Mouse (Mus musculus) liver, embryonic 13.5 days (tissue): ENCODE results near the gene Lmo2. TPM values are rescaled to one million over a fixed set of nuclear protein-coding genes. Genes with fewer than 3 reads are reported as not detected.

Experiments
- ATAC-seq: fragments of 200-750 bp; cut with Nextera tagmentation; 2 replicates; pipeline ENCODE4 v1.8.0; 2017; ENCODE audit warnings: low read depth, mild to moderate bottlenecking, moderate number of reproducible peaks, moderate library complexity
- DNase-seq: peaks from one replicate; pipeline ENCODE4 v3.0.0; 2022
- H3K27ac ChIP-seq: fragments of 300-500 bp; sonication (generic); 2 replicates; pipeline ENCODE4 v1.5.1; 2015; ENCODE audit warnings: moderate library complexity, mild to moderate bottlenecking, inconsistent platforms
- H3K27me3 ChIP-seq: fragments of 300-500 bp; sonication (generic); 2 replicates; pipeline ENCODE4 v1.6.1; 2015; ENCODE audit warnings: mild to moderate bottlenecking, inconsistent platforms
- H3K36me3 ChIP-seq: fragments of 300-500 bp; sonication (generic); 2 replicates; pipeline ENCODE4 v1.6.1; 2015; ENCODE audit warnings: mild to moderate bottlenecking, inconsistent platforms
- H3K4me1 ChIP-seq: fragments of 300-500 bp; sonication (generic); replicated peaks from 2 replicates; pipeline ENCODE4 v1.6.1; 2015; ENCODE audit warnings: inconsistent platforms
- H3K4me2 ChIP-seq: fragments of 300-500 bp; sonication (generic); 2 replicates; pipeline ENCODE4 v1.6.1; 2015; ENCODE audit warnings: inconsistent platforms, mild to moderate bottlenecking, moderate library complexity
- H3K4me3 ChIP-seq: fragments of 300-500 bp; sonication (generic); replicated peaks from 2 replicates; pipeline ENCODE4 v1.5.1; 2015; ENCODE audit warnings: mild to moderate bottlenecking, inconsistent platforms
- H3K9ac ChIP-seq: fragments of 300-500 bp; sonication (generic); 2 replicates; pipeline ENCODE4 v1.6.1; 2015; ENCODE audit warnings: mild to moderate bottlenecking, inconsistent platforms
- H3K9me3 ChIP-seq: fragments of 300-500 bp; sonication (generic); replicated peaks from 2 replicates; pipeline ENCODE4 v1.6.1; 2016; ENCODE audit warnings: inconsistent platforms
- WGBS: fragments of 180-500 bp; shearing (Covaris S2); methylation state at CpG from one replicate; pipeline ENCODE4 v1.1.7; 2015; ENCODE audit not compliant: insufficient replicate concordance; 5-methylcytosine and 5-hydroxymethylcytosine counted together
- polyA plus RNA-seq: library from polyadenylated mRNA; unstranded; fragments of >200 nt; fragmentation: Nextera tagmentation; extraction: Ambion mirVana; gene quantifications from 2 replicates; pipeline ENCODE4 v1.2.1, GENCODE M21; 2015

The Lmo2 gene
- 156 and 167 TPM in 2 replicates for polyA plus RNA-seq

DNA sequence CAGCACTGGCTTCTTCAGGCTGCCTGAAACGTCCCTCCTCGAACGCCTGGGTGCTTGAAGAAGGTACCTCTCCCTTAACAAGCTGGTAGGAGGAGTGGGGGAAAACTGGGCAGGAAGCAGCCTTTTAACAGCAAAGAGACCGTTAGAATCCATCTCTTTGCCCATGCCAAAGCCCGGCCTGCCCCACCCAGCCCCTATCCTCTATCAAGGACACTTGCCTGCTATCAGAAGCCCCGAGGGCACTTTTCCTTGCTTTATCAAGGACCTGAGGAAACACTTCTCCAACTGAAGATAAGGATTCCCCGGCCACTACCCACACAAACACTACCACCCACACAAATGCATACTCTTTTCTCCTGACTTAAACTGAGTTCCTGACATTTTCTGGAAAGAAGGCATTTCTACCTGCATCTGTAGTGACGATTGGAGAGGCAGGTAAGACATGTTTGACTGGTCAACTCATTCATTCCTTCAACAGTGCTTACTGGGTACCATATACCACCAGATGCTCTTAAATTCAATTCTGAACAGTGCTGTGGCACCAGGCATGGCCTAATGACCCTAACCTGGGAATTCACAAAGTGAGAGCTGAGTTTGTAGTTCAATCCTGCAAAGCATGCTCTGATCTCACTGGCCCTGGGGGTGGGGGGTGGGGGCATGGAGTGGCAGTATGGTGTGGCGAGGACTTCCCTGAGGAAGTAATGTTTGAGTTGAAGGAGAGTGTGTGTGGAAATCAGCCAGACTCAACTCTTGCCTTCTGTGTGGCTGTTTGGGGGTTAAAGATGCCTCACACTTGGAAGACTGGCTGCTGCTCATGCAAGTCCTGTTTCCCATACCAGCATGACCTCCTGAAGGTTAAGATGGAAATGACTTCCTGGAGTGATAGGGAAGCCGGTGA, at the start of gene Lmo2:
TSS of gene Lmo2 (plus strand) at position 338 of the 898 bp plus-strand sequence.
- H3K9ac ChIP-seq: peak within 1 kb of the TSS; percentile 95

DNA sequence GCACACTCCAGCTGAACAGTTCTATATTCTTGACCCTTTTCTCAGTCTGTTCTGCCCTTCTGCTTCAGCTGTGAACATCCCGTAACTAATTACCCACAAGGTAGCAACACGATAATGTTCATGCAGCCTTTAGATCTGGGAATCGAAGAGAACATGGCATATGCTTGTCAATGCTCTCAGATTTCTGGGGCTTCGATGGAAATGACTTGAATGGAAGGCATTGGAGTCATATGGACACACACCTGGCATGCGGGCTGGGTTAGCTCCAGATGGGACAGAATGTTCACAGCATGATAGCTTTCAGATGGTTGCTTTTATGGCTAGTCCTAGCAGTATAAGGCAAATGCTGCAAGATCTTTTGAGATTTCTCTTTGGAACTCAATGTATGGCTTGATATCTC, 47.2 kb upstream of the Lmo2 start:
- Histone ChIP-seq H3K27me3 (no peaks in the 10 kb centered on the region), H3K4me3 (no peak overlapping the region), H3K4me2 (no peak overlapping the region), H3K4me1 (peaks cover 36% of the 10 kb centered on the region), H3K27ac (peak overlapping the region; percentile 1; the same call in 1 of the 2 replicates), H3K9ac (no peak overlapping the region), H3K36me3 (peaks cover 25% of the 10 kb centered on the region; the same call in 1 of the 2 replicates), H3K9me3 (no peaks in the 10 kb centered on the region)
- DNase-seq (no peak), ATAC-seq (no peak)
- 86% methylated on average over 5 of the region's 5 CpGs for WGBS

More for the DNA sequence above, at the start of gene Lmo2:
- Histone ChIP-seq H3K4me1 (peaks cover 56% of the 10 kb centered on the region), H3K4me2 (peak within 1 kb of the TSS; percentile 80), H3K4me3 (peak within 1 kb of the TSS; percentile 74), H3K27ac (peak within 1 kb of the TSS; percentile 98), H3K36me3 (peaks cover 25% of the 10 kb centered on the region), H3K27me3 (no peaks in the 10 kb centered on the region), H3K9me3 (no peaks in the 10 kb centered on the region)
- peak; percentile 79 for DNase-seq
- 8% methylated on average over 10 of the region's 10 CpGs for WGBS
- peak; percentile 80 for ATAC-seq

DNA sequence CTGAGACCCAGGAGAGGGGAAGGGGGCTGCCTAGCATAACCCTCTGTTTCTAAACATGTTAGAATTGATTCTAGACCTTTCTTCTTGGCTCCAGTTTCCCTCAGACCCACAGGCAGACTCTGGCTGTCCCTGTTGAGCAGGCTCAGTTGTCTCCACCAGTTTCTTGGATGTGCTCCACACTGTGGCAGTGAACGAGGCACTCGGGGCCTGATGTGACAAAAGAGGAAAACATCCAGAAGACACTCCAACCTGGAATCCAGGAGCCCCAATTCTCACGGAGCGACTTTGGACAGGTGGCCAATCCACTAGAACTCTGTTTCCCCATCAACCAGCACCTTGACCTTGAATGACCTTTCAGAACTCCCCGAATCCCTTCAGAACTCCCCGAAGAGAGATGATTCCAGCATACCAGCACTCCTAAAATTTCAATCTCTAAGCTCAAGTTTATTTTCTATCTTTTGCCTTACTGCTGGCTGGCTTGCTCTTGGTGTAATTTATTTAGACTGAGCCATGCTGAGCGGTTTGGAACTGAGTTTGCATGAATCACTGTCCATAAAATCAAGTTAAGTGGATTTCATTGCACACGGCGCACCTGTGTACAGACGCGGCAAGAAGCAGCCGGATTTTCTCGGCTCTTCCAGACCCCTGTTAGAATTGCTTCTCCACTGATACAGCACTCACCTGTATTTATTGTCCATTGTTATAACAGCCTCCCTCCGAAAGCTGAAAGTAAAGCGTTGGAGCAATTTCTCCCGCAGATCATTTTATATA, 45.1 kb upstream of the Lmo2 start:
- ATAC-seq (no peak), DNase-seq (no peak)
- 87% methylated on average over 16 of the region's 16 CpGs for WGBS
- H3K4me2 ChIP-seq: no peak overlapping the region
- no peak overlapping the region for H3K4me3 ChIP-seq
- H3K36me3 ChIP-seq: peaks cover 20% of the 10 kb centered on the region; the same call in 1 of the 2 replicates
- no peaks in the 10 kb centered on the region for H3K27me3 ChIP-seq
- H3K4me1 ChIP-seq: peaks cover 34% of the 10 kb centered on the region
- no peaks in the 10 kb centered on the region for H3K9me3 ChIP-seq
- H3K9ac ChIP-seq: no peak overlapping the region
- peak overlapping the region; percentile 53; the same call in 1 of the 2 replicates for H3K27ac ChIP-seq

DNA sequence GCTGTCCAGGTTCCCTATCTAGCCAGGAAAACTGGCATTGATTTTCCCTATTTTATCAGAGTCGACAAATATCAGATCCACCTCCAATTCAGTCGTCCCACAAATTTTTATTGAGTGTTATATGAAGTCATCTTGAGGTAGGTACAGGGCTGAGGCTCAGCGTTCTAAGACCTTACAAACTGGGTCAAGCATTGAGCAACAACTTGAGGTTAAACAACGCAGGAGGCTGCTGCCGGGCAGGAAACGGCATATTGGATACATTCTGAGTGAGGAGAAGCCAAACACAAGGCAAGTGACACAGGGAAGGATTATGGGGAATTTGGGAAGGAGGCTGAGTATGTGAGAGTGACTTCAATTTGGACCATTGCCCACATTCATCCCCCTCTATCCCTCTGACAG, 44.5 kb upstream of the Lmo2 start:
- Histone ChIP-seq H3K27ac (0 out of 2 replicates have a peak overlapping the region, but pooled peaks have one; percentile 19), H3K9ac (no peak overlapping the region), H3K9me3 (no peaks in the 10 kb centered on the region), H3K36me3 (peaks cover 20% of the 10 kb centered on the region; the same call in 1 of the 2 replicates), H3K4me3 (no peak overlapping the region), H3K4me2 (no peak overlapping the region), H3K4me1 (peaks cover 34% of the 10 kb centered on the region), H3K27me3 (no peaks in the 10 kb centered on the region)
- 63% methylated on average over 6 of the region's 6 CpGs for whole genome bisulfite sequencing
- ATAC-seq (no peak), DNase-seq (no peak)

DNA sequence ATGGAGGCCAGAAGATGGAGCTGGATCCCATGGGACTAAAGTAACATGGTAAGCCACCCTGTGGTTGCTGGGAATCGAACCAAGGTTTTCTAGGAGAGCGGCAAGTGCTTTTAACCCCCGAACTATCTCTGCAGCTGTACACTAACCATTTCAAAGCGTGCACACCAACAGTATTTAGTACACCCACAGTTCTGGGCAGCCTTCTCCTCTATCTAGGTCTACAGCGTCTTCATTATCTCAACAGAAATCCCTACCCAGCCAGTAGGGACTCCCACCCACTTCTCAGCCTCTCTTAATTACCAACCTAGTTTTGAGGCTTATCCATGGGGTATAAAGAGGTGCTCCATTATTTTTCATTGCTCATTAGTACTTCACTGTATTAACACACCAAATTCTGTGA, 41.7 kb upstream of the Lmo2 start:
- ATAC-seq: peak; percentile 91
- H3K9ac ChIP-seq: 0 out of 2 replicates have a peak overlapping the region, but pooled peaks have one; percentile 3
- WGBS: 15% methylated on average over 5 of the region's 5 CpGs
- H3K36me3 ChIP-seq: peaks cover 10% of the 10 kb centered on the region; the same call in 1 of the 2 replicates
- H3K27me3 ChIP-seq: no peaks in the 10 kb centered on the region
- H3K9me3 ChIP-seq: no peaks in the 10 kb centered on the region
- DNase-seq: no peak
- H3K27ac ChIP-seq: peak overlapping the region; percentile 68
- H3K4me3 ChIP-seq: no peak overlapping the region
- peaks cover 23% of the 10 kb centered on the region for H3K4me1 ChIP-seq
- peak overlapping the region; percentile 9; the same call in 1 of the 2 replicates for H3K4me2 ChIP-seq

DNA sequence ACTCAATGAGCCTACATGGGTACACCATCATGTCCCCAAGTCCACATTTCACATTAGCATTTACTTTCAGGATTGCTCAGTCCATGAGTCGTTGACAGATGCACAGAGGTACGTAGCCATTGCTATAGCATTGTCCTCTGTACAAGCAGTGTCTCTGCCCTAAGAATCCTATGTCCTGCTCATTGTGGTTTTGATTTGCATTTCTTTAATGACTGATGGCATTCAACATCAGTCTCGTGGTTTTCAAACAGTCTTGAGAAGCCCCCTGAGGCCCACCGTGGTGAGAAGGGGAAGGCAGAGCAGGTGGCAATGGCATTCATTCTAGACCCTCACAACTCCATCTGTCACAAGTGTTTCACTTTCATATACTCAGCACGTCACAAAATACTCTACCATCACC, 40.4 kb upstream of the Lmo2 start:
- peaks cover 23% of the 10 kb centered on the region for H3K4me1 ChIP-seq
- no peak for DNase-seq
- 0 out of 2 replicates have a peak overlapping the region, but pooled peaks have one; percentile 1 for H3K27ac ChIP-seq
- no peak overlapping the region for H3K4me3 ChIP-seq
- H3K9me3 ChIP-seq: no peaks in the 10 kb centered on the region
- ATAC-seq: no peak
- H3K36me3 ChIP-seq: 0 out of 2 replicates have a peak, but pooled peaks cover 4% of the 10 kb centered on the region
- no peak overlapping the region for H3K4me2 ChIP-seq
- no peaks in the 10 kb centered on the region for H3K27me3 ChIP-seq
- H3K9ac ChIP-seq: no peak overlapping the region
- 76% methylated on average over 5 of the region's 5 CpGs for WGBS

DNA sequence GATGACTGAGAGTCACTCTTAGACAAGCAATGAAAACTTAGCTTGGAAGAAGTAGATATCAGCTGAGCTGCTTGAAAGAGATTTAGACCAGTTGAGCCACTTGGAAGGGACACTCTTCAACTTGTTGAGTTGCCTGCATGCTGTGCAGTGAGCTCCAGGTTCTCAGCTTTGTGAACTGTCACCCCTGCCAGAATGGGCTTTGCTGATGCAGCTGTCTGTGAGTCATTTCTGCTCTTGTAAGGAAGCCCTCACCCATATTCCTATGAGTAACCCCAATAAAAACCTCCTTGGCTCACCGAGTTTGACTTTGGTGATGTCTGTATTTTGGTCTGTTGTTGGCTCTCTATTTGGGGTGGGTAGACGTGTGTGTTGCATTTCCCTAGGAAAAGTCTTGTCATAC, 39.4 kb upstream of the Lmo2 start:
- H3K4me1 ChIP-seq: peaks cover 23% of the 10 kb centered on the region
- no peak overlapping the region for H3K4me2 ChIP-seq
- no peak overlapping the region for H3K9ac ChIP-seq
- H3K9me3 ChIP-seq: no peaks in the 10 kb centered on the region
- H3K27ac ChIP-seq: peak overlapping the region; percentile 44; the same call in 1 of the 2 replicates
- 0 out of 2 replicates have a peak, but pooled peaks cover 4% of the 10 kb centered on the region for H3K36me3 ChIP-seq
- ATAC-seq (no peak), DNase-seq (no peak)
- H3K4me3 ChIP-seq: no peak overlapping the region
- WGBS: 71% methylated on average over 2 of the region's 2 CpGs
- no peaks in the 10 kb centered on the region for H3K27me3 ChIP-seq

DNA sequence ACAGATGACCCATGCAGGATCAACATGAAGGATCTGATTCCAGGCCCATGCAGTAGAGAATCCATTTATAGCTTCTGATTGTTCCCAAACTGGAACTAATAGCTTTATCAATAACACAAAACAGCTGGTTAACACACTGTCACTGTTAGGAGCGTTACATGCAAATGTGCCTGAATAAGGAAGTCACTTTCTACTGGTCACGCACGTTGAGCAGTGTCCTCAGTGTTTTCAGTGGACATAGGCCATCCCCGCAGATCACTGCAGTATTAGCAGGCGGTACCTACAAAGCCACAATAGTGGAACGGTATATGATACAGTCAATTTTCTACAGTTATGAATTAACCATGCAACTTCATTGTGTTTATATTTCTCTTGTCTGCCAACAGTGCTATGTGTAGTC, 38.3 kb upstream of the Lmo2 start:
- H3K9me3 ChIP-seq: no peaks in the 10 kb centered on the region
- DNase-seq (no peak), ATAC-seq (no peak)
- WGBS: 74% methylated on average over 6 of the region's 6 CpGs
- H3K4me3 ChIP-seq: no peak overlapping the region
- H3K4me2 ChIP-seq: no peak overlapping the region
- H3K4me1 ChIP-seq: peaks cover 23% of the 10 kb centered on the region
- H3K36me3 ChIP-seq: no peaks in the 10 kb centered on the region
- no peak overlapping the region for H3K9ac ChIP-seq
- H3K27ac ChIP-seq: no peak overlapping the region
- no peaks in the 10 kb centered on the region for H3K27me3 ChIP-seq

DNA sequence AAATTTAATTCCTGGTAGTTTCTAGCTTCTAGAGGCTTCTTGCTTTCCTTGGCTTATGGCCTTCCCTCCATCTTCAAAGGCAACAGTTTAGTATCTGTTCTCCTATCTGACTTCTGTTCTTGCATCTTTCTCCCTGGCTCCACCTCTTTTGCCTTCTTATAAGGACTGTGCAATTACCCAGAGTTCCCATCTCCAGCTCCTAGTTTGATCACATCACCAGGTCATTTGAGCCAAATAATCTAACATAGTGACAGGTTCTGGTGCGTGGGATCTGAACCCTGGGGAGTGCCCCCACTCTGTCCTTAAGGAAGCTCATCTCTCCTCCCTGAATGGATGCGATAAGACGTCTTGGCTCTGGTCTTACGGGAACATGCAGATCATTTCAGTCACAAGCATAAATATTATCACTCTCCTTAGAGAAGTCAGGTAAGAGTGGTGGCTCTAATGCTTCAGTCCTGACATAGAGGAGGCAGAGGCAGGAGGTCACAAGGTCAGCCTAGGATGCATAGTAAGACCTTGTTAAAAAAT, 31.1 kb upstream of the Lmo2 start:
- ATAC-seq (no peak), DNase-seq (peak; percentile 34)
- H3K27me3 ChIP-seq: no peaks in the 10 kb centered on the region
- no peak overlapping the region for H3K4me3 ChIP-seq
- H3K4me1 ChIP-seq: peaks cover 36% of the 10 kb centered on the region
- H3K9ac ChIP-seq: peak overlapping the region; percentile 7; the same call in 1 of the 2 replicates
- no peaks in the 10 kb centered on the region for H3K36me3 ChIP-seq
- H3K4me2 ChIP-seq: no peak overlapping the region
- H3K27ac ChIP-seq: 0 out of 2 replicates have a peak overlapping the region, but pooled peaks have one; percentile 60
- H3K9me3 ChIP-seq: no peaks in the 10 kb centered on the region
- WGBS: 74% methylated on average over 4 of the region's 4 CpGs

DNA sequence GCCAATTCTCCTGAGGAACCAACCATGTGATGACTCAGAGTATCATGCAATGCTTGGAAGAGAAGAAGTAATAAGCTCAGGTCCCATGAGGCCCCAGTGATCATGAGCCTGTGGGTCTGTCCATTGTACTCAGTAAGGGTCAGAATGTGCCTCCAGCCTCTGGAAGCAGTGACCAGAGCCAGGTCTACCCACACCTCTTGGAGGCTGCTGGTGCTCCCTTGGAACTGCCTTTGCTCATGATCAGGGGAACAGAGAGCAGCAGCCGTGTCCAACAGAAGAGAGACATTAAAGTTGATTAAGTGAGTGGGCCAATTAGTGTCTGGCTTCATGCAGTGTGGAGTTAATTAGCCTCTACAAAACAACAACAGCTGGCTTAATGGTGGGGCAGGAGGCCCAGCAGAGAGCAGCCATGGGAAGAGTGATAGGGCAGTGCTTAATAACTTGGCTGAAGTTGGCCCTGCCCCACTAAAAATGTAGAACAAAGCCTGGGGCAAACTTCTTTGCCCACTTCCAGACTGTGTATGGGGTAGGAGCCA, 30.1 kb upstream of the Lmo2 start:
- 86% methylated on average over 1 of the region's 1 CpGs for WGBS
- H3K9ac ChIP-seq: peak overlapping the region; percentile 22; the same call in 1 of the 2 replicates
- peaks cover 47% of the 10 kb centered on the region for H3K4me1 ChIP-seq
- H3K4me3 ChIP-seq: no peak overlapping the region
- DNase-seq (no peak), ATAC-seq (no peak)
- H3K36me3 ChIP-seq: no peaks in the 10 kb centered on the region
- peak overlapping the region; percentile 60; the same call in 1 of the 2 replicates for H3K27ac ChIP-seq
- no peaks in the 10 kb centered on the region for H3K9me3 ChIP-seq
- H3K4me2 ChIP-seq: no peak overlapping the region
- no peaks in the 10 kb centered on the region for H3K27me3 ChIP-seq
